15 mouse cellular contexts compared by ENCODE assay signal in genomic region chr9:54560831-54561601, GRCm38 (mm10). TPM values are rescaled to one million over a fixed set of nuclear protein-coding genes. Genes with fewer than 3 reads are reported as not detected.
DNase-seq lines count a peak whose midpoint lies in the region; ATAC-seq and TF ChIP-seq lines count a peak whose summit lies in the region.
"Had no signal": no experiment of that assay in that cellular context is flagged by ENCODE, and none has a peak within 500 bp of the region (broad histone marks: within the 10 kb centered on the region; RNA-seq: fewer than 3 reads in every experiment).

No protein-coding gene starts in this region.

- no peaks in the 10 kb centered on the region for H3K9me3 ChIP-seq in ES-E14 (ENCODE audit: control insufficient read depth, insufficient read depth, low read depth, low read length)
- H3K9me3 ChIP-seq: limb, embryonic 15.5 days; liver, embryonic 15.5 days; midbrain, embryonic 12.5 days had no signal

- TF ChIP-seq CTCF in left cerebral cortex, adult 2 months (IDR thresholded peaks at IDR 0.05) = peak; percentile 11

- in situ Hi-C loops in ES-E14 (cut with MboI; ENCODE audit: low sequenced_read_pairs in 2 of 2, unreplicated experiment in 2 of 2) = no loop called here

- no peak overlapping the region for H3K9ac ChIP-seq in ES-E14 (ENCODE audit: insufficient read depth, low read depth, low read length, poor library complexity, severe bottlenecking)
- H3K9ac ChIP-seq: limb, embryonic 15.5 days; liver, embryonic 15.5 days had no signal

- H3K4me1 ChIP-seq in ES-E14 (ENCODE audit: control insufficient read depth in 2 of 2, insufficient read depth in 2 of 2, low read length in 2 of 2, poor library complexity in 1 of 2) = peaks cover 0 to 3% of the 10 kb centered on the region in 2 experiments; a peak in 1 of 4 replicates
- H3K4me1 ChIP-seq: midbrain, embryonic 12.5 days had no signal

- H3K27ac ChIP-seq in left cerebral cortex, adult 2 months = no peak overlapping the region
- no peak overlapping the region for H3K27ac ChIP-seq in ES-E14 (ENCODE audit: insufficient read depth, low read depth, low read length, poor library complexity, severe bottlenecking)
- H3K27ac ChIP-seq: limb, embryonic 15.5 days; liver, embryonic 15.5 days; macrophage; midbrain, embryonic 12.5 days had no signal

- intact Hi-C loops in gastrocnemius, postnatal 14 days (cut with DNase I; ENCODE audit: low total_unique reads) = no loop called here
- intact Hi-C loops in left cerebral cortex, adult 2 months (cut with DNase I) = no loop called here
- intact Hi-C loops in left cerebral cortex, postnatal 36 days (cut with DNase I) = no loop called here

- no peak overlapping the region for H3K4me3 ChIP-seq in left cerebral cortex, adult 2 months
- peak overlapping the region; percentile 29 to 52; a peak in 3 of 4 replicates for H3K4me3 ChIP-seq in ES-E14 (ENCODE audit: insufficient read depth in 1 of 2, low read depth in 1 of 2, low read length in 2 of 2, poor library complexity in 1 of 2, severe bottlenecking in 1 of 2)
- H3K4me3 ChIP-seq: myocyte had no signal

- no peaks in the 10 kb centered on the region for H3K36me3 ChIP-seq in ES-E14 (ENCODE audit: control insufficient read depth, insufficient read depth, low read length, poor library complexity, severe bottlenecking)
- H3K36me3 ChIP-seq: limb, embryonic 15.5 days; liver, embryonic 15.5 days; midbrain, embryonic 12.5 days had no signal

- ATAC-seq in megakaryocyte, adult 5-6 weeks (ENCODE audit: poor library complexity, severe bottlenecking) = no peak

- DNase-seq in gastrocnemius, adult 8-10 months (ENCODE audit: low spot score in 2 of 2) = peak; percentile 23 to 58
- DNase-seq in gastrocnemius, postnatal 14 days = no peak
- no peak for DNase-seq in left cerebral cortex, adult 2 months (ENCODE audit: extremely low spot score in 1 of 2, low spot score in 2 of 2)
- no peak for DNase-seq in left cerebral cortex, postnatal 36 days (ENCODE audit: low spot score in 2 of 2)
- no peak for DNase-seq in ES-E14 (ENCODE audit: low read depth, low spot score)
- DNase-seq in skeletal muscle tissue, adult 2 months (ENCODE audit: low read depth, low spot score) = peak; percentile 76

TF ChIP-seq in ES-E14, 5 proteins besides CTCF, POLR2A, EP300 and RAD21:
- TF ChIP-seq CHD2 (IDR thresholded peaks at IDR 0.05; ENCODE audit: low read depth, low read length) (no peak), ZNF384 (IDR thresholded peaks at IDR 0.05; ENCODE audit: low read depth, low read length) (peak; percentile 87)

RNA-seq across cellular contexts. Expression of gene Cib2, which starts 1.0 kb away (rescaled TPM):
- total RNA-seq in gastrocnemius, adult 8-10 months (2022) = 100 to 1,000 TPM; 127 to 157 (median 137) TPM
- 10 to 100 TPM; 38.0 to 41.9 TPM for total RNA-seq in gastrocnemius, postnatal 14 days (2021)
- total RNA-seq in left cerebral cortex, adult 2 months (2021) = 10 to 100 TPM; 22.0 to 24.2 TPM
- total RNA-seq in left cerebral cortex, postnatal 36 days (2021) = 10 to 100 TPM; 19.3 to 22.8 TPM
- total RNA-seq in ES-E14 (2012; rRNA removed) = 1.0 and 1.4 TPM in 2 replicates
- total RNA-seq in megakaryocyte, adult 5-6 weeks (2015) = 11.4 and 14.9 TPM in 2 replicates
- total RNA-seq in megakaryocyte, adult 5-6 weeks (2017) = 2.7 and 3.9 TPM in 2 replicates

RNA-seq across cellular contexts. Expression of gene Sh2d7, which starts 22.2 kb away (rescaled TPM):
- not detected for total RNA-seq in gastrocnemius, adult 8-10 months (2022)
- not detected for total RNA-seq in gastrocnemius, postnatal 14 days (2021)
- total RNA-seq in left cerebral cortex, adult 2 months (2021) = under 1 TPM in 1 of 2 experiments, not detected in 1; 0.11 TPM
- not detected for total RNA-seq in left cerebral cortex, postnatal 36 days (2021)
- total RNA-seq in ES-E14 (2012; rRNA removed) = 0.16 and 0.18 TPM in 2 replicates
- not detected in 2 replicates for total RNA-seq in megakaryocyte, adult 5-6 weeks (2015)
- not detected in 2 replicates for total RNA-seq in megakaryocyte, adult 5-6 weeks (2017)
- total RNA-seq: heart, postnatal 14 days; left cerebral cortex, postnatal 25 days; neutrophil, adult 5-6 weeks had no signal

RNA-seq across cellular contexts. Expression of gene Idh3a, which starts 25.1 kb away (rescaled TPM):
- total RNA-seq in gastrocnemius, adult 8-10 months (2022) = 100 to 1,000 TPM; 456 to 541 (median 521) TPM
- total RNA-seq in gastrocnemius, postnatal 14 days (2021) = 100 to 1,000 TPM; 416 to 493 TPM
- total RNA-seq in left cerebral cortex, adult 2 months (2021) = 100 to 1,000 TPM; 179 to 187 TPM
- total RNA-seq in left cerebral cortex, postnatal 36 days (2021) = 100 to 1,000 TPM; 181 to 197 TPM
- 58.2 and 79.2 TPM in 2 replicates for total RNA-seq in ES-E14 (2012; rRNA removed)
- 42.5 and 54.2 TPM in 2 replicates for total RNA-seq in megakaryocyte, adult 5-6 weeks (2015)
- total RNA-seq in megakaryocyte, adult 5-6 weeks (2017) = 26.1 and 29.7 TPM in 2 replicates

RNA-seq across cellular contexts. Expression of gene Dmxl2, which starts 59.6 kb away (rescaled TPM):
- 1 to 10 TPM; 2.3 to 3.4 (median 2.6) TPM for total RNA-seq in gastrocnemius, adult 8-10 months (2022)
- 1 to 10 TPM; 3.8 to 5.0 TPM for total RNA-seq in gastrocnemius, postnatal 14 days (2021)
- total RNA-seq in left cerebral cortex, adult 2 months (2021) = 100 to 1,000 TPM; 203 to 220 TPM
- total RNA-seq in left cerebral cortex, postnatal 36 days (2021) = 100 to 1,000 TPM; 189 to 204 TPM
- total RNA-seq in ES-E14 (2012; rRNA removed) = 11.6 and 13.5 TPM in 2 replicates
- total RNA-seq in megakaryocyte, adult 5-6 weeks (2015) = 23.7 and 24.0 TPM in 2 replicates
- total RNA-seq in megakaryocyte, adult 5-6 weeks (2017) = 17.9 and 21.1 TPM in 2 replicates

Comparison
In these comparisons a context has a peak if more than half of its experiments do, and no peak if none do; other contexts are left out.
1. DNase-seq: peak in gastrocnemius, adult 8-10 months (2 of 2) and skeletal muscle tissue, adult 2 months (single experiment); none in gastrocnemius, postnatal 14 days (single experiment), left cerebral cortex, adult 2 months (0 of 2), left cerebral cortex, postnatal 36 days (0 of 2) and ES-E14 (single experiment).